In the genomic region with DNA sequence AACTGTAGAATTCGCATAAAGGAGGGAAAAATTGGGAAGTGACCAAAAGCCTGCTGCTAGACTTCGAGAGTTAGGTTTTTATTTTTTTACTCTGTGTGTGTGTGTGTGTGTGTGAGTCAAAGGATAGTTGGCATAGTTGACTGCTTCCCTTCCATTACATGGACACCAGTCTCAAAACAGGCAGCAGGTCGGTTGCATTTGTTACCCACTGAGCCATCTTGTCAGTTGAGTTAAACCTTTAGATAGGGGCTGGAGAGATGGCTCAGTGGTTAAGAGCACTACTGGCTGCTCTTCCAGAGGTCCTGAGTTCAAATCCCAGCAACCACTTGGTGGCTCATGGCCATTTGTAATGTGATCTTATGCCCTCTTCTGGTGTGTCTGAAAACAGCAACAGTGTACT, we compare ENCODE assay signal across 9 mouse cellular contexts. TPM values are rescaled to one million over a fixed set of nuclear protein-coding genes. Genes with fewer than 3 reads are reported as not detected.
DNase-seq lines count a peak whose midpoint lies in the region; ATAC-seq and TF ChIP-seq lines count a peak whose summit lies in the region.
"Had no signal": no experiment of that assay in that cellular context is flagged by ENCODE, and none has a peak within 500 bp of the region (broad histone marks: within the 10 kb centered on the region; RNA-seq: fewer than 3 reads in every experiment).

No protein-coding gene starts in this region.

- intact Hi-C loops in heart, adult 2 months (cut with DNase I), result no loop called here

- no peak for TF ChIP-seq CTCF in heart, adult 2 months (IDR thresholded peaks at IDR 0.05)
- TF ChIP-seq CTCF in G1E (IDR thresholded peaks at IDR 0.05; ENCODE audit: low read depth, low read length), result no peak
- TF ChIP-seq CTCF in forebrain, postnatal 0 days (IDR thresholded peaks at IDR 0.05; ENCODE audit: low read depth), result no peak; the same call in 1 of the 2 replicates

- peak overlapping the region; percentile 69 for H3K4me2 ChIP-seq in heart, embryonic 15.5 days
- H3K4me2 ChIP-seq in forebrain, postnatal 0 days (ENCODE audit: low read depth), result peak overlapping the region; percentile 57

- H3K4me1 ChIP-seq in heart, embryonic 15.5 days (replicated peaks), result peaks cover 20% of the 10 kb centered on the region
- peaks cover 10% of the 10 kb centered on the region for H3K4me1 ChIP-seq in heart, adult 2 months (ENCODE audit: control insufficient read depth, insufficient read depth, low read length)
- peaks cover 21% of the 10 kb centered on the region for H3K4me1 ChIP-seq in G1E (ENCODE audit: insufficient read depth, low read depth, low read length)
- H3K4me1 ChIP-seq in forebrain, postnatal 0 days (ENCODE audit: insufficient read depth), result peaks cover 11% of the 10 kb centered on the region

- no peak for TF ChIP-seq POLR2A in heart, adult 2 months (IDR thresholded peaks at IDR 0.05; ENCODE audit: insufficient read depth, low read depth, low read length)

- no peak overlapping the region for H3K9ac ChIP-seq in heart, embryonic 15.5 days
- no peak overlapping the region for H3K9ac ChIP-seq in heart, adult 2 months (ENCODE audit: low read depth, low read length)
- H3K9ac ChIP-seq in forebrain, postnatal 0 days, result peak overlapping the region; percentile 72; the same call in 1 of the 2 replicates

- H3K27me3 ChIP-seq in heart, embryonic 15.5 days, result no peaks in the 10 kb centered on the region
- H3K27me3 ChIP-seq in heart, adult 2 months (ENCODE audit: control insufficient read depth, insufficient read depth, low read length), result no peaks in the 10 kb centered on the region
- peaks cover 5% of the 10 kb centered on the region; the same call in 1 of the 2 replicates for H3K27me3 ChIP-seq in G1E (ENCODE audit: insufficient read depth, low read length)
- H3K27me3 ChIP-seq in forebrain, postnatal 0 days (ENCODE audit: insufficient read depth, low read length), result no peaks in the 10 kb centered on the region

- peaks cover 1% of the 10 kb centered on the region; the same call in 1 of the 2 replicates for H3K79me2 ChIP-seq in heart, adult 2 months (replicated peaks; ENCODE audit: control insufficient read depth, insufficient read depth, low read length)
- H3K79me2 ChIP-seq in macrophage (ENCODE audit: inconsistent target), result peaks cover 20% of the 10 kb centered on the region; the same call in 1 of the 2 replicates

- no peak for TF ChIP-seq EP300 in heart, adult 2 months (IDR thresholded peaks at IDR 0.05; ENCODE audit: insufficient read depth, low read depth, low read length)

- no peak for ATAC-seq in heart, embryonic 15.5 days (replicated peaks; ENCODE audit: insufficient number of reproducible peaks, insufficient read depth, low FRiP score, low read depth)
- no peak for ATAC-seq in G1E (ENCODE audit: extremely low read depth, insufficient number of reproducible peaks, low FRiP score, poor library complexity, severe bottlenecking)
- ATAC-seq in forebrain, postnatal 0 days, result no peak
- ATAC-seq in inflammation-experienced regulatory T-cells, adult 6 months, result no peak

- DNase-seq in heart, adult 2 months, result no peak
- no peak for DNase-seq in G1E (ENCODE audit: low spot score)
- no peak for DNase-seq in forebrain, postnatal 0 days
- DNase-seq in frontal cortex, adult 2 months (ENCODE audit: extremely low spot score in 1 of 2, low spot score in 1 of 2), result no peak
- no peak for DNase-seq in thymus, postnatal 4 days
- DNase-seq: thymus, postnatal 36 days had no signal

- 63% methylated on average over 3 of the region's 3 CpGs for WGBS in heart, embryonic 15.5 days
- WGBS in heart, adult 2 months, result 44% methylated on average over 3 of the region's 3 CpGs
- 66% methylated on average over 3 of the region's 3 CpGs for WGBS in forebrain, postnatal 0 days
- 52% methylated on average over 3 of the region's 3 CpGs for WGBS in macrophage (ENCODE audit: missing documents)

- H3K4me3 ChIP-seq in heart, embryonic 15.5 days, result peak overlapping the region; percentile 76
- no peak overlapping the region for H3K4me3 ChIP-seq in heart, adult 2 months
- peak overlapping the region; percentile 79; the same call in 1 of the 2 replicates for H3K4me3 ChIP-seq in G1E (ENCODE audit: low read depth, low read length)
- peak overlapping the region; percentile 71 for H3K4me3 ChIP-seq in forebrain, postnatal 0 days (ENCODE audit: low read depth, low read length)
- peak overlapping the region; percentile 84 for H3K4me3 ChIP-seq in macrophage (ENCODE audit: inconsistent target)

- H3K27ac ChIP-seq in heart, embryonic 15.5 days, result no peak overlapping the region; the same call in 1 of the 2 replicates
- H3K27ac ChIP-seq in heart, adult 2 months, result no peak overlapping the region
- no peak overlapping the region for H3K27ac ChIP-seq in forebrain, postnatal 0 days (ENCODE audit: low read depth, low read length)
- H3K27ac ChIP-seq in macrophage, result no peak overlapping the region

- peaks cover 18% of the 10 kb centered on the region for H3K36me3 ChIP-seq in heart, embryonic 15.5 days
- H3K36me3 ChIP-seq in heart, adult 2 months (ENCODE audit: control insufficient read depth, insufficient read depth, low read length), result peaks cover 5% of the 10 kb centered on the region
- H3K36me3 ChIP-seq in G1E (replicated peaks), result peaks cover 11% of the 10 kb centered on the region
- peaks cover 9% of the 10 kb centered on the region; the same call in 1 of the 2 replicates for H3K36me3 ChIP-seq in forebrain, postnatal 0 days (ENCODE audit: insufficient read depth)
- H3K36me3 ChIP-seq in macrophage (ENCODE audit: inconsistent target), result no peaks in the 10 kb centered on the region

- H3K9me3 ChIP-seq in heart, embryonic 15.5 days (replicated peaks), result no peaks in the 10 kb centered on the region
- no peaks in the 10 kb centered on the region for H3K9me3 ChIP-seq in G1E (replicated peaks)
- no peaks in the 10 kb centered on the region for H3K9me3 ChIP-seq in forebrain, postnatal 0 days (ENCODE audit: low read length)

RNA-seq across cellular contexts. Expression of a gene that starts 1.3 kb away (rescaled TPM):
- 31.2 and 45.8 TPM in 2 replicates for polyA plus RNA-seq in heart, embryonic 15.5 days (2015; fragmentation: Nextera tagmentation; extraction: Ambion mirVana)
- total RNA-seq in heart, adult 2 months (2021), result 10 to 100 TPM; 10.1 to 11.7 TPM
- polyA plus RNA-seq in heart, adult 2 months (2012; rRNA removed), result 5.9 and 9.4 TPM in 2 replicates
- 24.5 and 33.7 TPM in 2 replicates for total RNA-seq in G1E (2014; fragmentation: Nextera tagmentation)
- total RNA-seq in G1E (2017), result 14.1 and 15.6 TPM in 2 replicates
- polyA plus RNA-seq in G1E (2012), result 1.2 and 2.8 TPM in 2 replicates
- total RNA-seq in forebrain, postnatal 0 days (2014; rRNA removed), result 27.9 and 32.9 TPM in 2 replicates
- polyA plus RNA-seq in forebrain, postnatal 0 days (2015; fragmentation: Nextera tagmentation; extraction: Ambion mirVana), result 60.4 TPM in 2 replicates
- total RNA-seq in macrophage (2018; cell fraction: chromatin; rRNA removed), result 10 to 100 TPM; 10.5 to 34.6 (median 17.1) TPM
- 10 to 100 TPM in 24 of 26 experiments, 1 to 10 TPM in 2; 8.9 to 17.5 (median 12.1) TPM for total RNA-seq in macrophage (2018; cell fraction: cytosol; rRNA removed)
- 10 to 100 TPM; 12.8 to 29.0 (median 17.3) TPM for total RNA-seq in macrophage (2018; cell fraction: nucleus; rRNA removed)
- 9.8 to 15.5 TPM (median 15.2 TPM) in 3 replicates for polyA plus RNA-seq in macrophage (2018)
- 10 to 100 TPM; 18.6 to 21.0 (median 19.1) TPM for polyA plus RNA-seq in inflammation-experienced regulatory T-cells, adult 6 months (2017; shearing (Covaris generic))
- polyA plus RNA-seq in frontal cortex, adult 2 months (2012; rRNA removed), result 18.0 and 21.2 TPM in 2 replicates

RNA-seq across cellular contexts. Expression of a gene that starts 33.2 kb away (rescaled TPM):
- 8.4 and 10.2 TPM in 2 replicates for polyA plus RNA-seq in heart, embryonic 15.5 days (2015; fragmentation: Nextera tagmentation; extraction: Ambion mirVana)
- total RNA-seq in heart, adult 2 months (2021), result 10 to 100 TPM; 14.0 to 15.3 TPM
- polyA plus RNA-seq in heart, adult 2 months (2012; rRNA removed), result 3.7 and 6.4 TPM in 2 replicates
- total RNA-seq in G1E (2014; fragmentation: Nextera tagmentation) (57.8 and 66.5 TPM in 2 replicates), G1E (2017) (22.2 and 26.7 TPM in 2 replicates)
- polyA plus RNA-seq in G1E (2012) (2.0 and 2.4 TPM in 2 replicates), macrophage (2018) (6.8 to 8.7 TPM (median 6.9 TPM) in 3 replicates)
- 45.3 and 59.6 TPM in 2 replicates for total RNA-seq in forebrain, postnatal 0 days (2014; rRNA removed)
- polyA plus RNA-seq in forebrain, postnatal 0 days (2015; fragmentation: Nextera tagmentation; extraction: Ambion mirVana), result 8.4 and 11.2 TPM in 2 replicates
- total RNA-seq in macrophage (2018; cell fraction: chromatin; rRNA removed), result 10 to 100 TPM in 24 of 26 experiments, 1 to 10 TPM in 2; 9.1 to 33.9 (median 15.7) TPM
- total RNA-seq in macrophage (2018; cell fraction: cytosol; rRNA removed), result 10 to 100 TPM in 20 of 26 experiments, 1 to 10 TPM in 6; 6.9 to 16.6 (median 13.5) TPM
- total RNA-seq in macrophage (2018; cell fraction: nucleus; rRNA removed), result 10 to 100 TPM in 25 of 26 experiments, 1 to 10 TPM in 1; 9.8 to 33.4 (median 15.2) TPM
- 10 to 100 TPM in 2 of 3 experiments, 1 to 10 TPM in 1; 9.7 to 11.1 (median 11.0) TPM for polyA plus RNA-seq in inflammation-experienced regulatory T-cells, adult 6 months (2017; shearing (Covaris generic))
- 14.8 and 16.3 TPM in 2 replicates for polyA plus RNA-seq in frontal cortex, adult 2 months (2012; rRNA removed)

RNA-seq across cellular contexts. Expression of a gene that starts 37.5 kb away (rescaled TPM):
- 10.5 and 14.3 TPM in 2 replicates for polyA plus RNA-seq in heart, embryonic 15.5 days (2015; fragmentation: Nextera tagmentation; extraction: Ambion mirVana)
- total RNA-seq in heart, adult 2 months (2021), result 1 to 10 TPM; 8.1 to 8.8 TPM
- 2.1 and 2.3 TPM in 2 replicates for polyA plus RNA-seq in heart, adult 2 months (2012; rRNA removed)
- 22.2 and 23.7 TPM in 2 replicates for total RNA-seq in G1E (2014; fragmentation: Nextera tagmentation)
- total RNA-seq in G1E (2017), result 8.0 and 8.5 TPM in 2 replicates
- 0.36 and 0.66 TPM in 2 replicates for polyA plus RNA-seq in G1E (2012)
- total RNA-seq in forebrain, postnatal 0 days (2014; rRNA removed), result 13.6 and 13.8 TPM in 2 replicates
- 6.0 and 10.7 TPM in 2 replicates for polyA plus RNA-seq in forebrain, postnatal 0 days (2015; fragmentation: Nextera tagmentation; extraction: Ambion mirVana)
- total RNA-seq in macrophage (2018; cell fraction: chromatin; rRNA removed), result 10 to 100 TPM in 5 of 26 experiments, 1 to 10 TPM in 21; 1.2 to 21.8 (median 5.9) TPM
- 1 to 10 TPM in 24 of 26 experiments, under 1 TPM in 2; 0.92 to 5.4 (median 2.0) TPM for total RNA-seq in macrophage (2018; cell fraction: cytosol; rRNA removed)
- total RNA-seq in macrophage (2018; cell fraction: nucleus; rRNA removed), result 10 to 100 TPM in 2 of 26 experiments, 1 to 10 TPM in 23, under 1 TPM in 1; 0.89 to 12.5 (median 2.9) TPM
- 2.2 to 3.5 TPM (median 2.5 TPM) in 3 replicates for polyA plus RNA-seq in macrophage (2018)
- polyA plus RNA-seq in inflammation-experienced regulatory T-cells, adult 6 months (2017; shearing (Covaris generic)), result 10 to 100 TPM in 1 of 3 experiments, 1 to 10 TPM in 2; 9.5 to 17.9 (median 9.8) TPM
- polyA plus RNA-seq in frontal cortex, adult 2 months (2012; rRNA removed), result 3.7 and 6.0 TPM in 2 replicates

RNA-seq across cellular contexts. Expression of a gene that starts 42.8 kb away (rescaled TPM):
- polyA plus RNA-seq in heart, embryonic 15.5 days (2015; fragmentation: Nextera tagmentation; extraction: Ambion mirVana), result 231 and 274 TPM in 2 replicates
- total RNA-seq in heart, adult 2 months (2021), result 100 to 1,000 TPM; 121 to 135 TPM
- 116 and 149 TPM in 2 replicates for polyA plus RNA-seq in heart, adult 2 months (2012; rRNA removed)
- total RNA-seq in G1E (2014; fragmentation: Nextera tagmentation) (148 and 206 TPM in 2 replicates), G1E (2017) (45.0 and 48.7 TPM in 2 replicates)
- polyA plus RNA-seq in G1E (2012) (104 and 107 TPM in 2 replicates), macrophage (2018) (66.2 to 101 TPM (median 71.0 TPM) in 3 replicates)
- total RNA-seq in forebrain, postnatal 0 days (2014; rRNA removed), result 47.0 and 51.7 TPM in 2 replicates
- polyA plus RNA-seq in forebrain, postnatal 0 days (2015; fragmentation: Nextera tagmentation; extraction: Ambion mirVana), result 255 and 265 TPM in 2 replicates
- total RNA-seq in macrophage (2018; cell fraction: chromatin; rRNA removed), result 10 to 100 TPM in 21 of 26 experiments, 1 to 10 TPM in 5; 4.0 to 47.1 (median 24.9) TPM
- total RNA-seq in macrophage (2018; cell fraction: cytosol; rRNA removed), result 10 to 100 TPM; 48.3 to 72.5 (median 62.4) TPM
- 10 to 100 TPM in 22 of 26 experiments, 1 to 10 TPM in 4; 8.3 to 34.1 (median 19.9) TPM for total RNA-seq in macrophage (2018; cell fraction: nucleus; rRNA removed)
- 100 to 1,000 TPM; 199 to 212 (median 207) TPM for polyA plus RNA-seq in inflammation-experienced regulatory T-cells, adult 6 months (2017; shearing (Covaris generic))
- polyA plus RNA-seq in frontal cortex, adult 2 months (2012; rRNA removed), result 126 and 149 TPM in 2 replicates

RNA-seq across cellular contexts. Expression of a gene that starts 53.8 kb away (rescaled TPM):
- 10.4 and 13.9 TPM in 2 replicates for polyA plus RNA-seq in heart, embryonic 15.5 days (2015; fragmentation: Nextera tagmentation; extraction: Ambion mirVana)
- total RNA-seq in heart, adult 2 months (2021), result 1 to 10 TPM; 7.3 to 7.5 TPM
- polyA plus RNA-seq in heart, adult 2 months (2012; rRNA removed), result 15.2 and 16.3 TPM in 2 replicates
- 20.4 and 21.1 TPM in 2 replicates for total RNA-seq in G1E (2014; fragmentation: Nextera tagmentation)
- 26.7 and 29.2 TPM in 2 replicates for total RNA-seq in G1E (2017)
- polyA plus RNA-seq in G1E (2012), result 12.7 and 22.6 TPM in 2 replicates
- total RNA-seq in forebrain, postnatal 0 days (2014; rRNA removed), result 56.8 and 57.0 TPM in 2 replicates
- 11.1 and 16.4 TPM in 2 replicates for polyA plus RNA-seq in forebrain, postnatal 0 days (2015; fragmentation: Nextera tagmentation; extraction: Ambion mirVana)
- total RNA-seq in macrophage (2018; cell fraction: chromatin; rRNA removed), result 100 to 1,000 TPM in 1 of 26 experiments, 10 to 100 TPM in 25; 10.1 to 110 (median 55.9) TPM
- total RNA-seq in macrophage (2018; cell fraction: cytosol; rRNA removed), result 10 to 100 TPM in 17 of 26 experiments, 1 to 10 TPM in 9; 4.3 to 18.5 (median 11.2) TPM
- 10 to 100 TPM; 11.9 to 83.9 (median 37.3) TPM for total RNA-seq in macrophage (2018; cell fraction: nucleus; rRNA removed)
- polyA plus RNA-seq in macrophage (2018), result 10.2 to 20.8 TPM (median 13.0 TPM) in 3 replicates
- 1 to 10 TPM; 4.9 to 7.5 (median 7.4) TPM for polyA plus RNA-seq in inflammation-experienced regulatory T-cells, adult 6 months (2017; shearing (Covaris generic))
- polyA plus RNA-seq in frontal cortex, adult 2 months (2012; rRNA removed), result 26.1 and 29.6 TPM in 2 replicates
